Mouse (Mus musculus): ENCODE results near the gene Ddias. TPM values are rescaled to one million over a fixed set of nuclear protein-coding genes. Genes with fewer than 3 reads are reported as not detected.

Ddias gene
- polyA plus RNA-seq (2015; fragmentation: Nextera tagmentation; extraction: Ambion mirVana), result 1.3 and 2.3 TPM in 2 replicates

DNA sequence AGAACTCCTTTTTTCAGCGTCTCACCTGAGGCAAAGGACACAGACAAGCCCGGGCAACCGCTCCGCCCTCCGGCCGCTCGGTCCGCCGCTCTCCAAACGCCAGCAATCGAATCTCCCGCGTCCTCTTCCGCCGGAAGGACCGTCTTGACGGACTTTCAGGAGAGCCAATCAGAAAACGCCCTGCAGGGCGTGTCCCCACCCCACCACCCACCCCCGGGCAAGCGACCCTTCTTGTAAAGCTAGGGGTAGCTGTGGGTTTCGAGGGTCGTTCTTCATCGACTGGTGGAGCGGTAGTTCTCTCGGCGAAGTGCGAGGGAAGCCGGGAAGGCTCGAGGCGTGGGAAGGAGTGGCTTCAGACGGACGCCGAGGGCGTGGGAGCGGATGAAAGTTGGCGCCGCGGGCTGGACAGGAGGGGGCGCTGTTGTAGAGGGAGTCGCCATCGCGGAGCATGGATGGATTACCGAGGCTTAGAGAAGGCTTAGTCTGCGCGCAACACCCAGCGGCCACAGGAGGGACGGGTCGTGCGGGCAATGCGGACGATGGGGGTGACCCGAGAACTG, at the start of gene Ddias, which contains the start of gene Prcp:
TSS of gene Ddias (minus strand) at position 132 of the 560 bp plus-strand sequence.
TSS of gene Prcp (plus strand) at position 355 of the 560 bp plus-strand sequence.

Other genes starting within 250 kb of the Ddias start
- 1.1 and 1.3 TPM in 2 replicates for gene Ankrd42, start 237.1 kb downstream of the Ddias start, polyA plus RNA-seq (2015; fragmentation: Nextera tagmentation; extraction: Ambion mirVana)
- 9.0 and 10.4 TPM in 2 replicates for gene Pcf11, start 204.3 kb downstream of the Ddias start, polyA plus RNA-seq (2015; fragmentation: Nextera tagmentation; extraction: Ambion mirVana)
- 7.2 and 9.2 TPM in 2 replicates for gene Rab30, start 132.6 kb downstream of the Ddias start, polyA plus RNA-seq (2015; fragmentation: Nextera tagmentation; extraction: Ambion mirVana)
- gene Prcp, start 223 bp upstream of the Ddias start, polyA plus RNA-seq (2015; fragmentation: Nextera tagmentation; extraction: Ambion mirVana), result 14.6 and 15.9 TPM in 2 replicates
- 2.7 and 3.7 TPM in 2 replicates for gene Fam181b, start 205.6 kb upstream of the Ddias start, polyA plus RNA-seq (2015; fragmentation: Nextera tagmentation; extraction: Ambion mirVana)

Data from skeletal muscle tissue, postnatal 0 days (tissue).